Mouse (Mus musculus): ENCODE measurements around the gene Nrtn.

Nrtn gene

GRCm38 (mm10) chr17:56757416-56758123 is at the start of gene Nrtn:
TSS of gene Nrtn (minus strand) at chr17:56757530.
- Histone ChIP-seq H3K4me3 (replicated peaks; ENCODE audit: low read length) (peak within 1 kb of the TSS; percentile 88), H3K36me3 (ENCODE audit: insufficient read depth, low read length) (no peaks in the 10 kb centered on the region), H3K4me1 (replicated peaks; ENCODE audit: low read depth, low read length) (peaks cover 68% of the 10 kb centered on the region), H3K9me3 (ENCODE audit: low read length) (no peaks in the 10 kb centered on the region), H3K27me3 (ENCODE audit: insufficient read depth, low read length) (peaks cover 46% of the 10 kb centered on the region)
- TF ChIP-seq CTCF (conservative IDR thresholded peaks at IDR 0.05; ENCODE audit: low read length) (no peak), NANOG (IDR thresholded peaks at IDR 0.05; ENCODE audit: borderline replicate concordance, low read length) (no peak), POU5F1 (IDR thresholded peaks at IDR 0.05; ENCODE audit: borderline replicate concordance, low read length) (no peak)

- TF ChIP-seq CTCF (conservative IDR thresholded peaks at IDR 0.05; ENCODE audit: low read length) (0 out of 2 replicates have a peak, but pooled peaks have one; percentile 6), POU5F1 (IDR thresholded peaks at IDR 0.05; ENCODE audit: borderline replicate concordance, low read length) (no peak)
- H3K36me3 ChIP-seq (ENCODE audit: insufficient read depth, low read length), result peaks cover 91% of the 10 kb centered on the region
- H3K27me3 ChIP-seq (ENCODE audit: insufficient read depth, low read length), result no peaks in the 10 kb centered on the region
- H3K4me3 ChIP-seq (replicated peaks; ENCODE audit: low read length), result no peak overlapping the region
- H3K4me1 ChIP-seq (replicated peaks; ENCODE audit: low read depth, low read length), result peaks cover 34% of the 10 kb centered on the region
- H3K9me3 ChIP-seq (ENCODE audit: low read length), result no peaks in the 10 kb centered on the region
These were observed 48.5 kb upstream of the Nrtn start for GRCm38 (mm10) chr17:56805784-56806183.

- Histone ChIP-seq H3K9me3 (ENCODE audit: low read length) (no peaks in the 10 kb centered on the region), H3K36me3 (ENCODE audit: insufficient read depth, low read length) (peaks cover 91% of the 10 kb centered on the region), H3K27me3 (ENCODE audit: insufficient read depth, low read length) (no peaks in the 10 kb centered on the region), H3K4me3 (replicated peaks; ENCODE audit: low read length) (no peak overlapping the region), H3K4me1 (replicated peaks; ENCODE audit: low read depth, low read length) (peaks cover 34% of the 10 kb centered on the region)
- TF ChIP-seq POU5F1 (IDR thresholded peaks at IDR 0.05; ENCODE audit: borderline replicate concordance, low read length) (no peak), CTCF (conservative IDR thresholded peaks at IDR 0.05; ENCODE audit: low read length) (no peak), NANOG (IDR thresholded peaks at IDR 0.05; ENCODE audit: borderline replicate concordance, low read length) (no peak)
These were observed 47.6 kb upstream of the Nrtn start for GRCm38 (mm10) chr17:56804952-56805351.

- Histone ChIP-seq H3K27me3 (ENCODE audit: insufficient read depth, low read length) (no peaks in the 10 kb centered on the region), H3K4me3 (replicated peaks; ENCODE audit: low read length) (no peak overlapping the region), H3K9me3 (ENCODE audit: low read length) (no peaks in the 10 kb centered on the region), H3K4me1 (replicated peaks; ENCODE audit: low read depth, low read length) (peaks cover 34% of the 10 kb centered on the region), H3K36me3 (ENCODE audit: insufficient read depth, low read length) (peaks cover 93% of the 10 kb centered on the region)
- TF ChIP-seq CTCF (conservative IDR thresholded peaks at IDR 0.05; ENCODE audit: low read length), result no peak
- TF ChIP-seq NANOG (IDR thresholded peaks at IDR 0.05; ENCODE audit: borderline replicate concordance, low read length), result no peak
- no peak for TF ChIP-seq POU5F1 (IDR thresholded peaks at IDR 0.05; ENCODE audit: borderline replicate concordance, low read length)
These were observed 44.7 kb upstream of the Nrtn start for GRCm38 (mm10) chr17:56802065-56802464.

- no peaks in the 10 kb centered on the region for H3K9me3 ChIP-seq (ENCODE audit: low read length)
- TF ChIP-seq NANOG (IDR thresholded peaks at IDR 0.05; ENCODE audit: borderline replicate concordance, low read length) (no peak), CTCF (conservative IDR thresholded peaks at IDR 0.05; ENCODE audit: low read length) (no peak), POU5F1 (IDR thresholded peaks at IDR 0.05; ENCODE audit: borderline replicate concordance, low read length) (no peak)
- H3K36me3 ChIP-seq (ENCODE audit: insufficient read depth, low read length), result peaks cover 75% of the 10 kb centered on the region
- no peak overlapping the region for H3K4me3 ChIP-seq (replicated peaks; ENCODE audit: low read length)
- H3K27me3 ChIP-seq (ENCODE audit: insufficient read depth, low read length), result no peaks in the 10 kb centered on the region
- peaks cover 34% of the 10 kb centered on the region for H3K4me1 ChIP-seq (replicated peaks; ENCODE audit: low read depth, low read length)
These were observed 41.9 kb upstream of the Nrtn start for GRCm38 (mm10) chr17:56799276-56799675.

GRCm38 (mm10) chr17:56793614-56794319 is 36.4 kb upstream of the Nrtn start:
- Histone ChIP-seq H3K4me1 (replicated peaks; ENCODE audit: low read depth, low read length) (peaks cover 5% of the 10 kb centered on the region), H3K36me3 (ENCODE audit: insufficient read depth, low read length) (peaks cover 67% of the 10 kb centered on the region), H3K4me3 (replicated peaks; ENCODE audit: low read length) (no peak overlapping the region), H3K9me3 (ENCODE audit: low read length) (no peaks in the 10 kb centered on the region), H3K27me3 (ENCODE audit: insufficient read depth, low read length) (no peaks in the 10 kb centered on the region)
- TF ChIP-seq POU5F1 (IDR thresholded peaks at IDR 0.05; ENCODE audit: borderline replicate concordance, low read length) (no peak), NANOG (IDR thresholded peaks at IDR 0.05; ENCODE audit: borderline replicate concordance, low read length) (no peak), CTCF (conservative IDR thresholded peaks at IDR 0.05; ENCODE audit: low read length) (no peak)

GRCm38 (mm10) chr17:56792588-56792987 is 35.3 kb upstream of the Nrtn start:
- peaks cover 67% of the 10 kb centered on the region for H3K36me3 ChIP-seq (ENCODE audit: insufficient read depth, low read length)
- TF ChIP-seq POU5F1 (IDR thresholded peaks at IDR 0.05; ENCODE audit: borderline replicate concordance, low read length) (no peak), NANOG (IDR thresholded peaks at IDR 0.05; ENCODE audit: borderline replicate concordance, low read length) (no peak), CTCF (conservative IDR thresholded peaks at IDR 0.05; ENCODE audit: low read length) (no peak)
- 0 out of 2 replicates have a peak, but pooled peaks cover 5% of the 10 kb centered on the region for H3K4me1 ChIP-seq (replicated peaks; ENCODE audit: low read depth, low read length)
- H3K4me3 ChIP-seq (replicated peaks; ENCODE audit: low read length), result no peak overlapping the region
- no peaks in the 10 kb centered on the region for H3K27me3 ChIP-seq (ENCODE audit: insufficient read depth, low read length)
- no peaks in the 10 kb centered on the region for H3K9me3 ChIP-seq (ENCODE audit: low read length)

GRCm38 (mm10) chr17:56789286-56789685 is 32.0 kb upstream of the Nrtn start:
- 0 out of 2 replicates have a peak, but pooled peaks cover 5% of the 10 kb centered on the region for H3K4me1 ChIP-seq (replicated peaks; ENCODE audit: low read depth, low read length)
- no peaks in the 10 kb centered on the region for H3K27me3 ChIP-seq (ENCODE audit: insufficient read depth, low read length)
- no peak overlapping the region for H3K4me3 ChIP-seq (replicated peaks; ENCODE audit: low read length)
- TF ChIP-seq POU5F1 (IDR thresholded peaks at IDR 0.05; ENCODE audit: borderline replicate concordance, low read length), result no peak
- no peak for TF ChIP-seq CTCF (conservative IDR thresholded peaks at IDR 0.05; ENCODE audit: low read length)
- TF ChIP-seq NANOG (IDR thresholded peaks at IDR 0.05; ENCODE audit: borderline replicate concordance, low read length), result no peak
- peaks cover 88% of the 10 kb centered on the region for H3K36me3 ChIP-seq (ENCODE audit: insufficient read depth, low read length)
- H3K9me3 ChIP-seq (ENCODE audit: low read length), result no peaks in the 10 kb centered on the region

All from E14TG2a.4 (cell line).